In the genomic region with DNA sequence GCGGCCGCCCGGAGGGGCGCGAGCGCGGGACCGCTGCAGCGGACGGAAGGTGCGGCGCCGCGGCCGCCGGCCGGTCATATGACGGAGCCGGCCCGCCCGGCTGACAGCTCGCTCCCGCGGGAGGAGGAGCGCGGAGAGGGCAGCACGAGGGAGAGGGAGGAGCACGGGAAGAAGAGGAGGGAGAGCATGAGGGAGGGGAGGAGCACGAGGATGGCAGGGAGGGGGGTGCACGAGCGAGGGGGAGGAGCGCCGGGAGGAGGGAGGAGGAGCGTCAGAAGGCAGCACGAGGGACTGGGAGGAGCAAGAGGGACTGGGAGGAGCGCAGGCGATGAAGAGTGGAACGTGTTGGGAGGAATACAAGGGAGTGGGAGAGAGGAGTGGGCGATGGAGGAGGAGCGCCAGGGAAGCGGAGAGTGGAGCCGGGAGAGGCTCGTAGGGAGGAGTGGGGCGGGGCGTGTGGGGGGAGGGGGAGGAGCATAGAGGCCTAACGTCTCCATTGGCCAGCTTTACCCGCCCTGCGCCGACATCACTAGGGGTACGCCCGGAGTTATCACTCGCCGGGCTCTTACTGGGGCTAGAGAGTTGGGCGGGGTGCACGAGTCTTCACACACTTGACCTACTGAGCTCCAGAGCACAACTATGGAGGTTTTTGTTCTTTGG, we compare ENCODE assay signal across 8 mouse cellular contexts. TPM values are rescaled to one million over a fixed set of nuclear protein-coding genes. Genes with fewer than 3 reads are reported as not detected.
DNase-seq lines count a peak whose midpoint lies in the region; ATAC-seq and TF ChIP-seq lines count a peak whose summit lies in the region.

Fnip2 (minus strand) TSS at position 94 of the 660 bp plus-strand sequence.

- under 1% methylated on average over 49 of the region's 55 CpGs for WGBS in heart, embryonic 12.5 days
- WGBS in kidney, postnatal 0 days: under 1% methylated on average over 54 of the region's 55 CpGs
- under 1% methylated on average over 54 of the region's 55 CpGs for WGBS in liver, embryonic 11.5 days
- under 1% methylated on average over 55 of the region's 55 CpGs for WGBS in stomach, embryonic 14.5 days

- H3K27me3 ChIP-seq in heart, embryonic 12.5 days (replicated peaks): no peaks in the 10 kb centered on the region
- no peaks in the 10 kb centered on the region for H3K27me3 ChIP-seq in kidney, postnatal 0 days (ENCODE audit: insufficient read depth, low read length)
- no peaks in the 10 kb centered on the region for H3K27me3 ChIP-seq in liver, embryonic 11.5 days (replicated peaks; ENCODE audit: control insufficient read depth, insufficient read depth, low read length)
- no peaks in the 10 kb centered on the region for H3K27me3 ChIP-seq in stomach, embryonic 14.5 days (ENCODE audit: control insufficient read depth, insufficient read depth, low read length)

- peak within 1 kb of the TSS; percentile 99 for H3K4me2 ChIP-seq in heart, embryonic 12.5 days
- H3K4me2 ChIP-seq in kidney, postnatal 0 days (ENCODE audit: low read length): peak within 1 kb of the TSS; percentile 89
- peak within 1 kb of the TSS; percentile 87 for H3K4me2 ChIP-seq in liver, embryonic 11.5 days
- peak within 1 kb of the TSS; percentile 93 for H3K4me2 ChIP-seq in stomach, embryonic 14.5 days (replicated peaks; ENCODE audit: low read depth, low read length)

- H3K9ac ChIP-seq in heart, embryonic 12.5 days: peak within 1 kb of the TSS; percentile 88
- H3K9ac ChIP-seq in kidney, postnatal 0 days (ENCODE audit: low read depth, low read length): peak within 1 kb of the TSS; percentile 82
- H3K9ac ChIP-seq in liver, embryonic 11.5 days (ENCODE audit: low read depth, low read length): peak within 1 kb of the TSS; percentile 95
- peak within 1 kb of the TSS; percentile 76 for H3K9ac ChIP-seq in stomach, embryonic 14.5 days (replicated peaks; ENCODE audit: low read depth, low read length)

- H3K4me1 ChIP-seq in heart, embryonic 12.5 days (replicated peaks): peaks cover 21% of the 10 kb centered on the region
- peaks cover 6% of the 10 kb centered on the region; the same call in 1 of the 2 replicates for H3K4me1 ChIP-seq in kidney, postnatal 0 days (replicated peaks; ENCODE audit: insufficient read depth, low read length)
- H3K4me1 ChIP-seq in liver, embryonic 11.5 days (replicated peaks; ENCODE audit: control insufficient read depth, insufficient read depth, low read length): peaks cover 24% of the 10 kb centered on the region
- 0 out of 2 replicates have a peak, but pooled peaks cover 4% of the 10 kb centered on the region for H3K4me1 ChIP-seq in stomach, embryonic 14.5 days (ENCODE audit: control insufficient read depth, insufficient read depth, low read length)

- ATAC-seq in erythroid progenitor cell, adult 5-6 weeks (replicated peaks; ENCODE audit: low FRiP score, poor library complexity, severe bottlenecking): peak; percentile 92
- ATAC-seq in heart, embryonic 12.5 days (ENCODE audit: insufficient number of reproducible peaks, low FRiP score): peak; percentile 96
- peak; percentile 96 for ATAC-seq in kidney, postnatal 0 days (replicated peaks; ENCODE audit: low FRiP score, low read depth)
- ATAC-seq in liver, embryonic 11.5 days (replicated peaks; ENCODE audit: low FRiP score): peak; percentile 95
- ATAC-seq in stomach, embryonic 14.5 days (ENCODE audit: insufficient number of reproducible peaks, insufficient read depth, low FRiP score, low read depth): peak; percentile 96

- H3K4me3 ChIP-seq in heart, embryonic 12.5 days: peak within 1 kb of the TSS; percentile 98
- peak within 1 kb of the TSS; percentile 81 for H3K4me3 ChIP-seq in kidney, postnatal 0 days (replicated peaks; ENCODE audit: low read depth, low read length)
- peak within 1 kb of the TSS; percentile 79 for H3K4me3 ChIP-seq in liver, embryonic 11.5 days (ENCODE audit: low read depth, low read length)
- H3K4me3 ChIP-seq in stomach, embryonic 14.5 days (ENCODE audit: low read depth, low read length): peak within 1 kb of the TSS; percentile 82

- H3K27ac ChIP-seq in heart, embryonic 12.5 days (ENCODE audit: poor library complexity, severe bottlenecking): peak within 1 kb of the TSS; percentile 85
- peak within 1 kb of the TSS; percentile 87 for H3K27ac ChIP-seq in kidney, postnatal 0 days
- H3K27ac ChIP-seq in liver, embryonic 11.5 days (ENCODE audit: low read depth, low read length): peak within 1 kb of the TSS; percentile 73
- H3K27ac ChIP-seq in stomach, embryonic 14.5 days (ENCODE audit: low read length): peak within 1 kb of the TSS; percentile 72; the same call in 1 of the 2 replicates

- no peak for TF ChIP-seq CTCF in kidney, postnatal 0 days (IDR thresholded peaks at IDR 0.05; ENCODE audit: low read depth)

- DNase-seq in CD4-positive helper T cell, adult 2 months (ENCODE audit: low read depth, low spot score): peak; percentile 89
- DNase-seq in brain, embryonic 18.5 days (ENCODE audit: low read depth, low spot score): peak; percentile 94
- peak; percentile 96 for DNase-seq in kidney, postnatal 0 days (ENCODE audit: low spot score)
- DNase-seq in liver, embryonic 11.5 days (ENCODE audit: low spot score): peak; percentile 94
- DNase-seq in naive thymus-derived CD4-positive, alpha-beta T cell, adult 2 months (ENCODE audit: low read depth): peak; percentile 87

- H3K9me3 ChIP-seq in heart, embryonic 12.5 days (replicated peaks): no peaks in the 10 kb centered on the region
- no peaks in the 10 kb centered on the region for H3K9me3 ChIP-seq in kidney, postnatal 0 days (replicated peaks; ENCODE audit: low read length)
- H3K9me3 ChIP-seq in liver, embryonic 11.5 days (ENCODE audit: control insufficient read depth, low read length): no peaks in the 10 kb centered on the region
- H3K9me3 ChIP-seq in stomach, embryonic 14.5 days (ENCODE audit: control insufficient read depth, low read depth, low read length): no peaks in the 10 kb centered on the region

- no peaks in the 10 kb centered on the region for H3K36me3 ChIP-seq in heart, embryonic 12.5 days
- no peaks in the 10 kb centered on the region for H3K36me3 ChIP-seq in kidney, postnatal 0 days (ENCODE audit: insufficient read depth, low read length)
- no peaks in the 10 kb centered on the region for H3K36me3 ChIP-seq in liver, embryonic 11.5 days (ENCODE audit: control insufficient read depth, insufficient read depth, low read length)
- H3K36me3 ChIP-seq in stomach, embryonic 14.5 days (ENCODE audit: control insufficient read depth, insufficient read depth, low read length): no peaks in the 10 kb centered on the region

RNA-seq across cellular contexts. Expression of gene Fnip2, which starts in this region (rescaled TPM):
- 73.2 and 101 TPM in 2 replicates for total RNA-seq in erythroid progenitor cell, adult 5-6 weeks (2015; ENCODE audit: low replicate concordance)
- 85.6 and 109 TPM in 2 replicates for total RNA-seq in erythroid progenitor cell, adult 5-6 weeks (2017; ENCODE audit: low replicate concordance)
- polyA plus RNA-seq in heart, embryonic 12.5 days (2016; fragmentation: Nextera tagmentation; extraction: Ambion mirVana): 5.3 and 6.3 TPM in 2 replicates
- 4.3 and 4.4 TPM in 2 replicates for polyA plus RNA-seq in kidney, postnatal 0 days (2015; fragmentation: Nextera tagmentation; extraction: Ambion mirVana)
- 7.5 and 9.7 TPM in 2 replicates for polyA plus RNA-seq in liver, embryonic 11.5 days (2014; fragmentation: Nextera tagmentation; extraction: Ambion mirVana)
- polyA plus RNA-seq in stomach, embryonic 14.5 days (2014; fragmentation: Nextera tagmentation; extraction: Ambion mirVana): 5.9 and 7.4 TPM in 2 replicates

Comparison
In these comparisons a context has a peak if more than half of its experiments do, and no peak if none do; other contexts are left out.
1. Peak in every context shown above with its lines: DNase-seq, ATAC-seq, H3K4me3 ChIP-seq and H3K27ac ChIP-seq.